Mouse (Mus musculus) fat pad, adult 2 months (tissue): Measurements from ENCODE around the gene Atf6.

Source experiments
- DNase-seq: peaks from one replicate; pipeline ENCODE4 v3.0.0-alpha.2; 2011; ENCODE audit warnings: low read depth, low spot score; ENCODE audit errors: extremely low read depth

The Atf6 gene

DNA sequence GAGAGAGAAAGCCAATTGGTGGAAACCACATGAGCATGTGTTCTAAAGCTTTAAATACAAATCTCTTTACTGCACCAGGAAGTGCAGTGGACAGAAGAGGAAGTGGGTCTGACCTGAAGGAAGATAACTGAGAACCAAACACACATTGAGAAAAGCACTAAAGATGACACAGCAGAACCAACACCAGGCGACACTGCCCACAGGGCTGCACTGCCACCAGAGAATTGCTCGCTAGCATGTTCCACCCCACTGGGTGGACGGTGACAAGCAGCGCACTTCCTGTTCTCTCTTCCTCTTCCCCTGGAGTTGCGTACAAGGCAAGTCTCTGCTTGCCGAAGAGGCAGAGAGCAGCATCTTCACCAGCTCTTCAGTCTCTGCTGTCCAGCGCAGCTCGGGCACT is 158.1 kb downstream of the Atf6 start:
- no peak for DNase-seq

- no peak for DNase-seq
These were observed 158.5 kb downstream of the Atf6 start for GRCm38 (mm10) chr1:170709034-170709433.

DNA sequence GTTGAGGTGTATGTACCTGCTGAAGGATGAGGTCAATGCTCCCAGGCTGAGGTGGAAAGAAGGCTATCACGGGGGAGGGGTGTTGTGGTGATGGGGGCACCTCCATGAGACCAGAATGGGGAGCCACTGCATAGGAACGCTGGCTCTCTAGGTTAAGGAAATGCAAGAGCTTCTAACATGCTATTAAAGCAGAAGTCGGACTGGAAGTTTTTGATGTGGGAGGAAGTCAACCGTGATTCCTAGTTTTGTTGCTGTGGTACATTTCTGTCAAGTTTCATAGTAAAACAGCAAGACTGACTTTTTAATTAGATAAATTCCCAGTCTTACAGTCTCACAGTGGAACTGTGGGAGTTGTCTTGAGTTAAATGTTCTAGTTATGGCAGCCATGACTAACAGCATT is 161.5 kb downstream of the Atf6 start:
- no peak for DNase-seq

- no peak for DNase-seq
These were observed 162.5 kb downstream of the Atf6 start for GRCm38 (mm10) chr1:170704911-170705594.

DNA sequence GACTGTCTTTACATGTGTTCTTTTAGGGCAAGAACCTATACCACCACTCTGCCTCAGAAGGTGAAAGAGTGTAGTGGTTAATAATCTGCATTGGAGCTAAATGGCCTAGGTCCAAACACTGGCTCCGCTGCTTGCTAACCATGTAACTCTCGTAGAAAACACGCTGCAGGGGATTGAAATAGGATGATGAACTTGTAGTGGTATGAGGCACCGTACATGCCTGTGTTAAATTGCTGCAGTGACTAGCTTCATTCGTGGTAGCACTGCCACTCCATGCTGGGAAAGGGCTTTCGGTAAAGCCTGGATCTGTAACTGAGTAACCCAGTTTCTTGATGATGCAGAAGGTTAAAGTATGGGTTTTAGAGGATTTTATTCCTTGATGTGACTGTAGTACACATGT is 163.5 kb downstream of the Atf6 start:
- DNase-seq: no peak

GRCm38 (mm10) chr1:170702958-170703357 is 164.6 kb downstream of the Atf6 start:
- peak; percentile 77 for DNase-seq

DNA sequence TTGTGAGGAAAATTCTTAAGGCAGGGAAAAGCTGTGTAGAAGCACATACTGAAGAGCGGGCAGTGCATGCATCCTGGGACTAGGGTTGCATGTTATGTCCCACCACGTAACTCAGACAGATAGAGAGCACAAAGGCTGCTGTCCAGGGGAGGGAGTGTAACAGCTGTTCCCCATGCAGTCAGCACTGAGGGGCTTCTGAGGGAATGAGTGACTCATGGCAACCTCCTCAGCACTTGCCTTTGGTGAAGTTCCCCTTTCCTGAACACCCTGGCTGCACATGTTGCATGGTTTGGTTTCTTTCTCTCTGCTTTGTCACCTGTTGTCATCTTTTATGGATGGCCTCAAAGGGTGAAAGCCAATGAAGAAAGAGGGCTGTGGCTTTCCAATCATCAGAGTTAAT is 165.3 kb downstream of the Atf6 start:
- no peak for DNase-seq

- DNase-seq: no peak
These were observed 166.0 kb downstream of the Atf6 start for GRCm38 (mm10) chr1:170701582-170701981.

GRCm38 (mm10) chr1:170701178-170701577 is 166.4 kb downstream of the Atf6 start:
- no peak for DNase-seq

DNA sequence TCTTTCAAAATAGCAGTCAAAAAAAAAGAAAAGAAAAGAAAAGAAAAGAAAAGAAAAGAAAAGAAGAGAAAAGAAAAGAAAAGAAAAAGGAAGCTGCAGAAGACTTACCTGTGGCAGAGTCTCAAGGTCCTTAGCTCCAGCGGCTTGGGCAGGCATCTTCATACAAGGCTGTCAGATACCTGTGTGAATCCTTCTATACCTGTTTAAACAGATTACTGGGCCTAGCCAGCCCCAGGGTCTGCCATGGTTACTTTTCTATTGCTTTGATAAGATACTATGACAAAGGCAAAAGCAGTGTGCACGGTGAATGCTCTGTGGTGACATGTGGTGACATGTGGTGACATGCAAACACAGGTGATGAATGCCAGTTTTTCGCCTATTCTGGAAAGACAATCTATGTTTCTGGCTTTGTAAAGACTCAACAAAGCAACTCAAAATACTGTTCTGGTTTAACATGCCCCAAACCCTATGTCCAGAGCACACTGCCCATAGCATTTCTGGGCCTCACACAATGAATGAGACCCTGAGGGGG is 167.0 kb downstream of the Atf6 start:
- no peak for DNase-seq

DNA sequence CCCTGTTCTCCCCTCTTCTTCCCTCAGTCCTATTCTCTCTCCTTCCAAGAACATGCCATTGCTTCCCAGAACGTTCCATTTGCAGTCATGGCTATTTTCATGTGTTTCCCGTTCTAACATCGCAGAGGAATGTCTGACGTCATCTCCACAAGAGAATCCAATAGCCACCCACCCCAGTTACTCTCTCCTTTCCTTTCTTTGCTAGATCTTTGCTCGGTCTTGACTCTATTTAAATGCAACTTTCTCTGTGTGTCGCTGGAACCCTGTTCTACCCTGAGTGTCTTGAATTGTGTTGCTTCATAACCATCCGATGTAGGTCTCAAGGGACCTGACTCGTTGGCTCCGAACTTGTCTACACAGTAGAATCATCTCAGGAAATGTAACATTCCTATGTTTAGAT is 168.0 kb downstream of the Atf6 start:
- DNase-seq: no peak

DNA sequence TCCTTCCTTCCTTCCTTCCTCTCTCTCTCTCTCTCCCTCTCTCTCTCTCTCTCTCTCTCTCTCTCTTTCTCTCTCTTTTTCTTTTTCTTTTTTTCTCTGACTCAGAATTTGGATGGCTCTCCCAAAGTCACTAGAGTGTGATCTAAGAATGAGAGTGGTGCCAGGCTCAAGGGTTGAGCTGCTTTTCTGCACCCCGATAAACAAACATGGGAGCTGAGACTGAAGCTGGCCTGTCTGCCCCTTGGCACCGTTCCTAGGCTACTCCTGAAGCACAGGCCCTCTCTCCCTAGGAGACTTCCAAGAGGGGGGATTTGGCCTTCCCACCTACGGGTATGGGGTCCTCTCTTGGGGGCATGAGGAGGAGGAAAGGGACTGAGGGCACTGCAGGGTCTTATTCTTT is 168.8 kb downstream of the Atf6 start:
- no peak for DNase-seq

GRCm38 (mm10) chr1:170697771-170698356 is 169.7 kb downstream of the Atf6 start:
- DNase-seq: no peak

- DNase-seq: no peak
These were observed 170.6 kb downstream of the Atf6 start for GRCm38 (mm10) chr1:170696996-170697395.

- no peak for DNase-seq
These were observed 172.2 kb downstream of the Atf6 start for GRCm38 (mm10) chr1:170695326-170695725.

- no peak for DNase-seq
These were observed 172.7 kb downstream of the Atf6 start for GRCm38 (mm10) chr1:170694821-170695291.

DNA sequence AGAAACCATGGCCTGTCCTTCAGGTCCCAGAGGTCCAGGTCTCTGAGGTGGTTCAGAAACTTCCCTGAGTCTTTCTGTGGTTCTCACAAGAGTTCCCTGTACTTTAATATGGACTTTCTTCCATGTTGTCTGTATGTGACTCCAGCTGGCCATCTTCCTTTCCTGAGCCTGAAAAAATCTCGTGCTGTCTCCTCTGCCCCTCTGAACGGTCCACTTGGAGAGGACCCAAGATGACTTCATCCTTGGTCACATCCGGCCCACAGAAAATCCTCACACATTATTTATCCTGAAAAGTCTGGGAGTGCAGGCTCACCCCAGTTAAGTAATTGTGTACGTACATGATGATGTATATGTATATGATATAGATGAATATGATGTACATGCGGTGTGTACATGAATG is 176.3 kb downstream of the Atf6 start:
- no peak for DNase-seq

GRCm38 (mm10) chr1:170689773-170690172 is 177.8 kb downstream of the Atf6 start:
- no peak for DNase-seq

- DNase-seq: no peak
These were observed 183.7 kb downstream of the Atf6 start for GRCm38 (mm10) chr1:170683863-170684262.

GRCm38 (mm10) chr1:170679624-170680023 is 187.9 kb downstream of the Atf6 start:
- no peak for DNase-seq

GRCm38 (mm10) chr1:170678861-170679260 is 188.7 kb downstream of the Atf6 start:
- no peak for DNase-seq

GRCm38 (mm10) chr1:170677681-170678080 is 189.9 kb downstream of the Atf6 start:
- DNase-seq: no peak
